Mouse (Mus musculus): ENCODE results near the gene Fam149b.

Gene Fam149b

GRCm38 (mm10) chr14:20347991-20348541, at the start of gene Fam149b, which contains the start of gene Ecd:
Gene Fam149b (plus strand): TSS chr14:20348162.
Gene Ecd (minus strand): TSS chr14:20348121.
- WGBS, result under 1% methylated on average over 41 of the region's 42 CpGs

- 80% methylated on average over 2 of the region's 2 CpGs for WGBS
Measured at GRCm38 (mm10) chr14:20305085-20305484, 42.9 kb upstream of the Fam149b start.

GRCm38 (mm10) chr14:20315137-20315536, 32.8 kb upstream of the Fam149b start:
- 81% methylated on average over 1 of the region's 1 CpGs for WGBS

GRCm38 (mm10) chr14:20319420-20319819, 28.5 kb upstream of the Fam149b start:
- 78% methylated on average over 3 of the region's 3 CpGs for WGBS

- WGBS, result 67% methylated on average over 9 of the region's 9 CpGs
Measured at GRCm38 (mm10) chr14:20324196-20324595, 23.8 kb upstream of the Fam149b start.

- WGBS, result 71% methylated on average over 9 of the region's 9 CpGs
Measured at GRCm38 (mm10) chr14:20328474-20328873, 19.5 kb upstream of the Fam149b start.

GRCm38 (mm10) chr14:20331316-20331715, 16.6 kb upstream of the Fam149b start:
- WGBS, result 94% methylated on average over 4 of the region's 4 CpGs

- 86% methylated on average over 5 of the region's 5 CpGs for whole genome bisulfite sequencing
Measured at GRCm38 (mm10) chr14:20339415-20339814, 8.5 kb upstream of the Fam149b start.

- 85% methylated on average over 8 of the region's 8 CpGs for WGBS
Measured at GRCm38 (mm10) chr14:20340149-20340548, 7.8 kb upstream of the Fam149b start.

GRCm38 (mm10) chr14:20340866-20341265, 7.1 kb upstream of the Fam149b start:
- 81% methylated on average over 7 of the region's 7 CpGs for WGBS

GRCm38 (mm10) chr14:20345885-20346284, 2.1 kb upstream of the Fam149b start:
- 64% methylated on average over 9 of the region's 9 CpGs for WGBS

GRCm38 (mm10) chr14:20347441-20347990, 446 bp upstream of the Fam149b start:
- WGBS, result 1% methylated on average over 15 of the region's 15 CpGs

- 96% methylated on average over 4 of the region's 4 CpGs for WGBS
Measured at GRCm38 (mm10) chr14:20363230-20363629, 15.3 kb downstream of the Fam149b start.

GRCm38 (mm10) chr14:20368271-20368670, 20.3 kb downstream of the Fam149b start:
- 98% methylated on average over 3 of the region's 3 CpGs for WGBS

- WGBS, result 87% methylated on average over 7 of the region's 7 CpGs
Measured at GRCm38 (mm10) chr14:20370798-20371197, 22.8 kb downstream of the Fam149b start.

- 85% methylated on average over 1 of the region's 1 CpGs for WGBS
Measured at GRCm38 (mm10) chr14:20371854-20372253, 23.9 kb downstream of the Fam149b start.

- 60% methylated on average over 4 of the region's 4 CpGs for WGBS
Measured at GRCm38 (mm10) chr14:20377112-20377521, 29.2 kb downstream of the Fam149b start.

- WGBS, result 52% methylated on average over 13 of the region's 13 CpGs
Measured at GRCm38 (mm10) chr14:20378313-20379061, 30.5 kb downstream of the Fam149b start.

- WGBS, result 93% methylated on average over 5 of the region's 5 CpGs
Measured at GRCm38 (mm10) chr14:20379087-20379640, 31.2 kb downstream of the Fam149b start.

- WGBS, result 75% methylated on average over 9 of the region's 9 CpGs
Measured at GRCm38 (mm10) chr14:20379753-20380430, 31.9 kb downstream of the Fam149b start.

GRCm38 (mm10) chr14:20388441-20389129, 40.6 kb downstream of the Fam149b start, which contains the start of gene Dnajc9:
Gene Dnajc9 (minus strand): TSS chr14:20388910.
- under 1% methylated on average over 59 of the region's 59 CpGs for WGBS
